Mouse (Mus musculus) kidney, adult 2 months (tissue): ENCODE data around the gene Cep68. TPM values are rescaled to one million over a fixed set of nuclear protein-coding genes. Genes with fewer than 3 reads are reported as not detected.

Experiments used
- DNase-seq: peaks from one replicate; pipeline ENCODE4 v3.0.0; 2021
- H3K27ac ChIP-seq: fragments of 200-500 bp; 2 replicates; pipeline ENCODE4 v1.5.1; 2012; ENCODE audit warnings: low read depth, low read length, control low read depth, inconsistent platforms; ENCODE audit not compliant: insufficient read depth
- H3K27me3 ChIP-seq: fragments of 200-500 bp; replicated peaks from 2 replicates; pipeline ENCODE4 v1.6.1; 2012; ENCODE audit warnings: mild to moderate bottlenecking, moderate library complexity, low read length, inconsistent platforms; ENCODE audit not compliant: control insufficient read depth, insufficient read depth
- H3K36me3 ChIP-seq: fragments of 200-500 bp; 2 replicates; pipeline ENCODE4 v1.6.1; 2012; ENCODE audit warnings: mild to moderate bottlenecking, moderate library complexity, low read length, inconsistent platforms; ENCODE audit not compliant: control insufficient read depth, insufficient read depth
- H3K4me1 ChIP-seq: fragments of 200-500 bp; 2 replicates; pipeline ENCODE4 v1.6.1; 2011; ENCODE audit warnings: low read length; ENCODE audit not compliant: control insufficient read depth, insufficient read depth
- H3K4me3 ChIP-seq: fragments of 200-500 bp; 2 replicates; pipeline ENCODE4 v1.5.1; 2011; ENCODE audit warnings: mild to moderate bottlenecking, low read depth, low read length, control low read depth; ENCODE audit not compliant: insufficient read depth
- CTCF ChIP-seq: fragments of 200-500 bp; conservative IDR thresholded peaks from 2 replicates; pipeline ENCODE4 v1.5.1; 2011; ENCODE audit warnings: low read depth, mild to moderate bottlenecking, control low read depth, low read length, moderate library complexity, mixed read lengths; ENCODE audit not compliant: insufficient read depth, insufficient read length
- POLR2A ChIP-seq: fragments of 200-500 bp; IDR thresholded peaks from one replicate; pipeline ENCODE4 v1.6.1; 2011; ENCODE audit warnings: low read depth, low read length, control low read depth
- WGBS: fragments of 180-500 bp; shearing (Covaris S2); methylation state at CpG from one replicate; pipeline ENCODE4 v1.1.7; 2018; 5-methylcytosine and 5-hydroxymethylcytosine counted together
- polyA plus RNA-seq: library from polyadenylated mRNA; depleted of rRNA; stranded (reverse); fragments of >200 nt; gene quantifications from 2 replicates; pipeline ENCODE4 v1.2.3, GENCODE M21; 2012

The Cep68 gene
- polyA plus RNA-seq, 1 experiment = 15.4 TPM

- peaks cover 4% of the 10 kb centered on the region; the same call in 1 of the 2 replicates for H3K4me1 ChIP-seq
- H3K27me3 ChIP-seq = no peaks in the 10 kb centered on the region
- H3K4me3 ChIP-seq = no peak overlapping the region
- H3K27ac ChIP-seq = no peak overlapping the region
- no peak for DNase-seq
- WGBS = 56% methylated on average over 5 of the region's 5 CpGs
- TF ChIP-seq POLR2A (no peak), CTCF (no peak)
- peaks cover 2% of the 10 kb centered on the region; the same call in 1 of the 2 replicates for H3K36me3 ChIP-seq
These were observed 8.9 kb downstream of the Cep68 start for GRCm38 (mm10) chr11:20240331-20240730.

GRCm38 (mm10) chr11:20239279-20239861 lies 9.9 kb downstream of the Cep68 start:
- Histone ChIP-seq H3K27ac (no peak overlapping the region), H3K36me3 (peaks cover 2% of the 10 kb centered on the region; the same call in 1 of the 2 replicates), H3K4me1 (peaks cover 4% of the 10 kb centered on the region; the same call in 1 of the 2 replicates), H3K27me3 (no peaks in the 10 kb centered on the region), H3K4me3 (no peak overlapping the region)
- WGBS = 82% methylated on average over 9 of the region's 9 CpGs
- no peak for DNase-seq
- TF ChIP-seq POLR2A (no peak), CTCF (no peak)

GRCm38 (mm10) chr11:20237976-20238375 lies 11.3 kb downstream of the Cep68 start:
- peaks cover 4% of the 10 kb centered on the region; the same call in 1 of the 2 replicates for H3K4me1 ChIP-seq
- no peak overlapping the region for H3K27ac ChIP-seq
- no peak overlapping the region for H3K4me3 ChIP-seq
- peaks cover 2% of the 10 kb centered on the region; the same call in 1 of the 2 replicates for H3K36me3 ChIP-seq
- DNase-seq = no peak
- WGBS = 91% methylated on average over 3 of the region's 3 CpGs
- H3K27me3 ChIP-seq = no peaks in the 10 kb centered on the region
- no peak for TF ChIP-seq CTCF
- no peak for TF ChIP-seq POLR2A

DNA sequence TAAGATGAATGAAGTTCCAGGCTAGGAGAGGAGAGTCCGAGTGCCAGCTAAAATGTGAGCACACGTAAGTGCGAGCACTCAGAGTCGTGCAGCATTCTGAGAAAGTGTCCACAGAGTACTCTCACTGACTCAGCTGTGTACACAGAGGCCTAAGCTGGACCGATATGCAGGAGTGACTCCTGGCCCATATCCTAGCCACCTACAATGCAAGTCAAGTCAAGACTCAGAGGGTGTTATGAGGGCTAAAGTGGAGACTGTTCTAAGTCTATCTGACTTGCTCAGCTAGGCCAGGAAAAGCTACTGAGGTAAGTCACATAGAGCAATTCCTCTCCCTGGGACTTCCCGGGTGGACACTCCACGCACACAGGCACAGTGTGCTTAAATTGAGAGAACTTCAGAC lies 12.2 kb downstream of the Cep68 start:
- TF ChIP-seq POLR2A (no peak), CTCF (no peak)

DNA sequence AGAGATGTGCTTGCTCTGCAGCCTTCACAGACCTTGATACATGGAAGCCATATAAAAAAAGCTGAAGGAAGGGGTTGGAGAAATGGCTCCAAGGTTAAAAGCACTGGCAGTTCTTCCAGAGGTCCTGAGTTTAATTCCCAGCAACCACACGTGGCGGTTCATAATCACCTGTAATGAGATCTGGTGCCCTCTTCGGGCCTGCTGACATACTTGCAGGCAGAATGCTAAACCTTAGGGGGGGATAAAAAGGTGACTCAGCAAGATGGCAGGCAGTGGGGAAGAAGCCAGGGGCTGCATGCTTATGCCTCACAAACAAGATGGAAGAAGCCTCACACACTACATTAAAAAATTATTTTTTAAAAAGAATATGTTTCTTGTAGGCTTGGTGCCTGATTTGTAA lies 15.0 kb downstream of the Cep68 start:
- H3K36me3 ChIP-seq = peaks cover 5% of the 10 kb centered on the region
- 52% methylated on average over 3 of the region's 3 CpGs for WGBS

More for the DNA sequence above, 12.2 kb downstream of the Cep68 start:
- Histone ChIP-seq H3K4me1 (peaks cover 3% of the 10 kb centered on the region), H3K4me3 (no peak overlapping the region), H3K27ac (no peak overlapping the region), H3K27me3 (no peaks in the 10 kb centered on the region), H3K36me3 (peaks cover 2% of the 10 kb centered on the region; the same call in 1 of the 2 replicates)
- 92% methylated on average over 7 of the region's 7 CpGs for WGBS
- no peak for DNase-seq

GRCm38 (mm10) chr11:20232016-20232755 lies 17.0 kb downstream of the Cep68 start:
- H3K36me3 ChIP-seq = peaks cover 9% of the 10 kb centered on the region
- peak overlapping the region; percentile 60 for H3K27ac ChIP-seq
- H3K27me3 ChIP-seq = no peaks in the 10 kb centered on the region
- no peak overlapping the region for H3K4me3 ChIP-seq
- TF ChIP-seq CTCF = no peak
- no peak for TF ChIP-seq POLR2A
- no peak for DNase-seq
- WGBS = 40% methylated on average over 4 of the region's 5 CpGs
- peaks cover 12% of the 10 kb centered on the region for H3K4me1 ChIP-seq

More for the DNA sequence above, 15.0 kb downstream of the Cep68 start:
- Histone ChIP-seq H3K27me3 (no peaks in the 10 kb centered on the region), H3K4me1 (peaks cover 12% of the 10 kb centered on the region), H3K27ac (no peak overlapping the region), H3K4me3 (no peak overlapping the region)
- DNase-seq = no peak
- TF ChIP-seq POLR2A = no peak
- no peak; the same call in 1 of the 2 replicates for TF ChIP-seq CTCF
